Comparison of ENCODE assay signal across 15 mouse cellular contexts in the genomic region with DNA sequence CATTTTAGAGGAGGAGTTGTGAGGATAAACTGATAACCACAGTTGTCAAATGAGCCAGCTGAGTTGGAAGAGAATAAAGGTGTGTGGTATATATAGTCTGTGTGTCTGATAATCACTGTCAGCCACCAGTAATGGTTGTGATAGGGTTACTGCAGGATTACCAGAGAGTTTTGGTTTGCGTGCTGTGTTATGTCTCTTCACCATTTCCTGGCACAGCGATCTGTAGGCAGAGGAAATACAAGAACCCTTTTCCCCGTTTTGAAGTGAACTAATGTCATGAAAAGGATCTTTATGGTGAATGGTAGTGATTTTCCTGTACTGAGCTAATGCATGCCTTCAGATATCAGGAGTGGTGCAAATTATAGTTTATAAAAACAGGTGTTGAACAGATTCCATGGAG.
"Had no signal": no experiment of that assay in that cellular context is flagged by ENCODE, and none has a peak within 500 bp of the region (broad histone marks: within the 10 kb centered on the region; RNA-seq: fewer than 3 reads in every experiment).

No protein-coding gene starts in this region.

- H3K4me3 ChIP-seq: left cerebral cortex, adult 2 months; liver, embryonic 13.5 days; midbrain, embryonic 12.5 days; midbrain, embryonic 15.5 days; neural tube, embryonic 13.5 days; stomach, embryonic 15.5 days had no signal

- H3K4me2 ChIP-seq: liver, embryonic 13.5 days; midbrain, embryonic 12.5 days; midbrain, embryonic 15.5 days; neural tube, embryonic 13.5 days; stomach, embryonic 15.5 days had no signal

- DNase-seq: kidney, postnatal 14 days; kidney, postnatal 4 days; layer of hippocampus, postnatal 36 days; liver, embryonic 13.5 days; lung, adult 2 months; retina, postnatal 1 day; right cerebral cortex, postnatal 25 days; spleen, adult 18-20 months; thymus, postnatal 25 days had no signal

- H3K36me3 ChIP-seq: liver, embryonic 13.5 days had no signal

- H3K4me1 ChIP-seq: liver, embryonic 13.5 days; stomach, embryonic 15.5 days had no signal

- H3K9me3 ChIP-seq: liver, embryonic 13.5 days; midbrain, embryonic 12.5 days; midbrain, embryonic 15.5 days; neural tube, embryonic 13.5 days; stomach, embryonic 15.5 days had no signal

- H3K9ac ChIP-seq: liver, embryonic 13.5 days; midbrain, embryonic 12.5 days; midbrain, embryonic 15.5 days; neural tube, embryonic 13.5 days; stomach, embryonic 15.5 days had no signal

- H3K27me3 ChIP-seq: liver, embryonic 13.5 days; midbrain, embryonic 12.5 days; midbrain, embryonic 15.5 days; neural tube, embryonic 13.5 days; stomach, embryonic 15.5 days had no signal

- H3K27ac ChIP-seq: left cerebral cortex, adult 2 months; liver, embryonic 13.5 days; macrophage; midbrain, embryonic 12.5 days; midbrain, embryonic 15.5 days; neural tube, embryonic 13.5 days; stomach, embryonic 15.5 days had no signal

- ATAC-seq: midbrain, embryonic 15.5 days had no signal
